Mouse (Mus musculus) embryonic facial prominence, embryonic 15.5 days (tissue): Measurements from ENCODE around the gene Csnk1g1. TPM values are rescaled to one million over a fixed set of nuclear protein-coding genes. Genes with fewer than 3 reads are reported as not detected.

Experiments
- ATAC-seq: fragments of 200-750 bp; cut with Nextera tagmentation; 2 replicates; pipeline ENCODE4 v1.8.0; 2017; ENCODE audit warnings: low read depth, moderate TSS enrichment; ENCODE audit not compliant: insufficient number of reproducible peaks, low FRiP score, low TSS enrichment
- H3K27ac ChIP-seq: fragments of 300-500 bp; sonication (generic); replicated peaks from 2 replicates; pipeline ENCODE4 v1.5.1; 2015; ENCODE audit warnings: mild to moderate bottlenecking, inconsistent platforms
- H3K27me3 ChIP-seq: fragments of 300-500 bp; sonication (generic); 2 replicates; pipeline ENCODE4 v1.6.1; 2015; ENCODE audit warnings: inconsistent platforms
- H3K36me3 ChIP-seq: fragments of 300-500 bp; sonication (generic); 2 replicates; pipeline ENCODE4 v1.6.1; 2015; ENCODE audit warnings: mild to moderate bottlenecking, inconsistent platforms
- H3K4me1 ChIP-seq: fragments of 300-500 bp; sonication (generic); 2 replicates; pipeline ENCODE4 v1.6.1; 2015; ENCODE audit warnings: inconsistent platforms
- H3K4me2 ChIP-seq: fragments of 300-500 bp; sonication (generic); replicated peaks from 2 replicates; pipeline ENCODE4 v1.6.1; 2015; ENCODE audit warnings: mild to moderate bottlenecking, inconsistent platforms
- H3K4me3 ChIP-seq: fragments of 300-500 bp; sonication (generic); replicated peaks from 2 replicates; pipeline ENCODE4 v1.5.1; 2015; ENCODE audit warnings: mild to moderate bottlenecking, inconsistent platforms
- H3K9ac ChIP-seq: fragments of 300-500 bp; sonication (generic); 2 replicates; pipeline ENCODE4 v1.6.1; 2015; ENCODE audit warnings: inconsistent platforms
- H3K9me3 ChIP-seq: fragments of 300-500 bp; sonication (generic); replicated peaks from 2 replicates; pipeline ENCODE4 v1.6.1; 2016; ENCODE audit warnings: inconsistent platforms
- WGBS: fragments of 180-500 bp; shearing (Covaris S2); methylation state at CpG from one replicate; pipeline ENCODE4 v1.1.7; 2015; 5-methylcytosine and 5-hydroxymethylcytosine counted together
- polyA plus RNA-seq: library from polyadenylated mRNA; unstranded; fragments of >200 nt; fragmentation: Nextera tagmentation; extraction: Ambion mirVana; gene quantifications from 2 replicates; pipeline ENCODE4 v1.2.1, GENCODE M21; 2015

The Csnk1g1 gene
- polyA plus RNA-seq, 1 experiment from 2014 or later, result 18.0 TPM

GRCm38 (mm10) chr9:65998965-65999364 lies 90.2 kb downstream of the Csnk1g1 start:
- peaks cover 18% of the 10 kb centered on the region for H3K36me3 ChIP-seq
- no peaks in the 10 kb centered on the region for H3K9me3 ChIP-seq
- no peak overlapping the region for H3K4me3 ChIP-seq
- H3K27ac ChIP-seq, result no peak overlapping the region
- H3K4me1 ChIP-seq, result no peaks in the 10 kb centered on the region
- no peak overlapping the region for H3K4me2 ChIP-seq
- WGBS, result 60% methylated on average over 5 of the region's 5 CpGs
- ATAC-seq, result no peak
- no peak overlapping the region for H3K9ac ChIP-seq
- H3K27me3 ChIP-seq, result no peaks in the 10 kb centered on the region

GRCm38 (mm10) chr9:66004380-66004779 lies 95.7 kb downstream of the Csnk1g1 start:
- no peak for ATAC-seq
- WGBS, result 20% methylated on average over 4 of the region's 4 CpGs
- H3K4me3 ChIP-seq, result no peak overlapping the region
- no peak overlapping the region for H3K9ac ChIP-seq
- H3K36me3 ChIP-seq, result peaks cover 33% of the 10 kb centered on the region
- no peak overlapping the region for H3K27ac ChIP-seq
- H3K9me3 ChIP-seq, result no peaks in the 10 kb centered on the region
- H3K4me2 ChIP-seq, result no peak overlapping the region; the same call in 1 of the 2 replicates
- H3K27me3 ChIP-seq, result no peaks in the 10 kb centered on the region
- H3K4me1 ChIP-seq, result no peaks in the 10 kb centered on the region

GRCm38 (mm10) chr9:66007603-66008202 lies 99.0 kb downstream of the Csnk1g1 start:
- Histone ChIP-seq H3K9me3 (no peaks in the 10 kb centered on the region), H3K4me3 (no peak overlapping the region), H3K4me2 (no peak overlapping the region), H3K4me1 (no peaks in the 10 kb centered on the region), H3K36me3 (peaks cover 39% of the 10 kb centered on the region; the same call in 1 of the 2 replicates), H3K9ac (no peak overlapping the region), H3K27ac (no peak overlapping the region), H3K27me3 (no peaks in the 10 kb centered on the region)
- ATAC-seq, result no peak
- WGBS, result 69% methylated on average over 7 of the region's 7 CpGs

- Histone ChIP-seq H3K27me3 (no peaks in the 10 kb centered on the region), H3K4me2 (no peak overlapping the region), H3K9ac (no peak overlapping the region), H3K4me3 (no peak overlapping the region), H3K4me1 (no peaks in the 10 kb centered on the region), H3K27ac (no peak overlapping the region), H3K9me3 (no peaks in the 10 kb centered on the region), H3K36me3 (peaks cover 20% of the 10 kb centered on the region)
- no peak for ATAC-seq
These were observed 111.9 kb downstream of the Csnk1g1 start for GRCm38 (mm10) chr9:66020601-66021000.

GRCm38 (mm10) chr9:66038082-66038481 lies 129.4 kb downstream of the Csnk1g1 start:
- 89% methylated on average over 4 of the region's 4 CpGs for WGBS
- H3K9ac ChIP-seq, result no peak overlapping the region
- H3K27ac ChIP-seq, result no peak overlapping the region
- no peaks in the 10 kb centered on the region for H3K9me3 ChIP-seq
- no peak overlapping the region for H3K4me3 ChIP-seq
- no peaks in the 10 kb centered on the region for H3K4me1 ChIP-seq
- no peak for ATAC-seq
- no peak overlapping the region for H3K4me2 ChIP-seq
- H3K27me3 ChIP-seq, result no peaks in the 10 kb centered on the region
- H3K36me3 ChIP-seq, result peaks cover 44% of the 10 kb centered on the region

- H3K9me3 ChIP-seq, result no peaks in the 10 kb centered on the region
- no peak overlapping the region for H3K4me3 ChIP-seq
- no peak overlapping the region for H3K4me2 ChIP-seq
- WGBS, result 88% methylated on average over 4 of the region's 4 CpGs
- no peak for ATAC-seq
- H3K27me3 ChIP-seq, result no peaks in the 10 kb centered on the region
- H3K4me1 ChIP-seq, result no peaks in the 10 kb centered on the region
- peaks cover 42% of the 10 kb centered on the region for H3K36me3 ChIP-seq
- H3K9ac ChIP-seq, result no peak overlapping the region
- H3K27ac ChIP-seq, result no peak overlapping the region
These were observed 129.9 kb downstream of the Csnk1g1 start for GRCm38 (mm10) chr9:66038581-66038980.

GRCm38 (mm10) chr9:66039290-66039689 lies 130.6 kb downstream of the Csnk1g1 start:
- no peak overlapping the region for H3K4me2 ChIP-seq
- no peak for ATAC-seq
- 75% methylated on average over 4 of the region's 4 CpGs for WGBS
- no peaks in the 10 kb centered on the region for H3K27me3 ChIP-seq
- no peak overlapping the region for H3K27ac ChIP-seq
- no peak overlapping the region for H3K4me3 ChIP-seq
- H3K4me1 ChIP-seq, result no peaks in the 10 kb centered on the region
- no peak overlapping the region for H3K9ac ChIP-seq
- peaks cover 41% of the 10 kb centered on the region for H3K36me3 ChIP-seq
- no peaks in the 10 kb centered on the region for H3K9me3 ChIP-seq

- H3K4me3 ChIP-seq, result no peak overlapping the region
- ATAC-seq, result no peak
- WGBS, result 75% methylated on average over 3 of the region's 3 CpGs
These were observed 132.1 kb downstream of the Csnk1g1 start for GRCm38 (mm10) chr9:66040801-66041200.

GRCm38 (mm10) chr9:66042331-66042730 lies 133.6 kb downstream of the Csnk1g1 start:
- Histone ChIP-seq H3K4me2 (no peak overlapping the region), H3K27ac (no peak overlapping the region), H3K9ac (no peak overlapping the region), H3K27me3 (no peaks in the 10 kb centered on the region), H3K4me3 (no peak overlapping the region), H3K9me3 (no peaks in the 10 kb centered on the region), H3K4me1 (no peaks in the 10 kb centered on the region), H3K36me3 (peaks cover 28% of the 10 kb centered on the region)
- WGBS, result 76% methylated on average over 4 of the region's 4 CpGs
- no peak for ATAC-seq

More at GRCm38 (mm10) chr9:66040801-66041200, 132.1 kb downstream of the Csnk1g1 start:
- Histone ChIP-seq H3K27ac (no peak overlapping the region), H3K9ac (no peak overlapping the region), H3K36me3 (peaks cover 36% of the 10 kb centered on the region), H3K4me2 (no peak overlapping the region), H3K4me1 (no peaks in the 10 kb centered on the region), H3K27me3 (no peaks in the 10 kb centered on the region), H3K9me3 (no peaks in the 10 kb centered on the region)

- Histone ChIP-seq H3K4me1 (no peaks in the 10 kb centered on the region), H3K4me3 (no peak overlapping the region), H3K27me3 (no peaks in the 10 kb centered on the region), H3K9me3 (no peaks in the 10 kb centered on the region), H3K36me3 (peaks cover 28% of the 10 kb centered on the region), H3K4me2 (no peak overlapping the region), H3K27ac (no peak overlapping the region), H3K9ac (no peak overlapping the region)
- ATAC-seq, result no peak
- WGBS, result 98% methylated on average over 3 of the region's 3 CpGs
These were observed 134.5 kb downstream of the Csnk1g1 start for GRCm38 (mm10) chr9:66043241-66043640.

- no peaks in the 10 kb centered on the region for H3K36me3 ChIP-seq
- no peak overlapping the region for H3K4me3 ChIP-seq
- no peak overlapping the region for H3K4me2 ChIP-seq
- ATAC-seq, result no peak
- H3K4me1 ChIP-seq, result no peaks in the 10 kb centered on the region
- 63% methylated on average over 6 of the region's 6 CpGs for WGBS
- no peak overlapping the region for H3K27ac ChIP-seq
- H3K9me3 ChIP-seq, result no peaks in the 10 kb centered on the region
- no peak overlapping the region for H3K9ac ChIP-seq
- no peaks in the 10 kb centered on the region for H3K27me3 ChIP-seq
These were observed 141.3 kb downstream of the Csnk1g1 start for GRCm38 (mm10) chr9:66049931-66050601.

GRCm38 (mm10) chr9:66051493-66051892 lies 142.8 kb downstream of the Csnk1g1 start:
- no peaks in the 10 kb centered on the region for H3K4me1 ChIP-seq
- no peaks in the 10 kb centered on the region for H3K27me3 ChIP-seq
- no peaks in the 10 kb centered on the region for H3K36me3 ChIP-seq
- no peak overlapping the region for H3K9ac ChIP-seq
- H3K4me3 ChIP-seq, result no peak overlapping the region
- no peak overlapping the region for H3K27ac ChIP-seq
- H3K9me3 ChIP-seq, result no peaks in the 10 kb centered on the region
- 64% methylated on average over 4 of the region's 4 CpGs for WGBS
- ATAC-seq, result no peak
- no peak overlapping the region for H3K4me2 ChIP-seq
